Comparison of ENCODE assay signal across 8 mouse cellular contexts in genomic region chr19:53424629-53425028, GRCm38 (mm10). TPM values are rescaled to one million over a fixed set of nuclear protein-coding genes. Genes with fewer than 3 reads are reported as not detected.
DNase-seq lines count a peak whose midpoint lies in the region; ATAC-seq and TF ChIP-seq lines count a peak whose summit lies in the region.

No protein-coding gene starts in this region.

- no peak overlapping the region for H3K4me3 ChIP-seq in embryonic facial prominence, embryonic 10.5 days
- H3K4me3 ChIP-seq in intestine, postnatal 0 days (ENCODE audit: low read depth, low read length): no peak overlapping the region
- H3K4me3 ChIP-seq in lung, embryonic 14.5 days (ENCODE audit: low read depth, low read length): no peak overlapping the region
- H3K4me3 ChIP-seq in stomach, embryonic 15.5 days (replicated peaks): no peak overlapping the region
- H3K4me3 ChIP-seq in forebrain, embryonic 12.5 days (replicated peaks): no peak overlapping the region

- no peak for TF ChIP-seq CTCF in intestine, postnatal 0 days (IDR thresholded peaks at IDR 0.05; ENCODE audit: low read depth)
- no peak for TF ChIP-seq CTCF in lung, embryonic 14.5 days (IDR thresholded peaks at IDR 0.05; ENCODE audit: low read depth)

- 76% methylated on average over 18 of the region's 18 CpGs for WGBS in embryonic facial prominence, embryonic 10.5 days
- 54% methylated on average over 18 of the region's 18 CpGs for WGBS in intestine, postnatal 0 days
- 37% methylated on average over 18 of the region's 18 CpGs for WGBS in lung, embryonic 14.5 days
- WGBS in stomach, embryonic 15.5 days: 49% methylated on average over 18 of the region's 18 CpGs
- 77% methylated on average over 18 of the region's 18 CpGs for WGBS in forebrain, embryonic 12.5 days

- DNase-seq in B cell, adult 2 months: peak; percentile 89 to 92
- DNase-seq in embryonic facial prominence, embryonic 10.5 days (ENCODE audit: low spot score): peak; percentile 25
- DNase-seq in lung, embryonic 14.5 days: peak; percentile 76
- no peak for DNase-seq in layer of hippocampus, postnatal 25 days (ENCODE audit: extremely low spot score in 1 of 2, low spot score in 1 of 2)
- no peak for DNase-seq in ovary, adult 18-20 months (ENCODE audit: low spot score)

- H3K27me3 ChIP-seq in embryonic facial prominence, embryonic 10.5 days (replicated peaks; ENCODE audit: low read depth, poor library complexity, severe bottlenecking): peaks cover 26% of the 10 kb centered on the region; the same call in 1 of the 2 replicates
- no peaks in the 10 kb centered on the region for H3K27me3 ChIP-seq in intestine, postnatal 0 days (replicated peaks; ENCODE audit: control insufficient read depth, insufficient read depth, low read length)
- no peaks in the 10 kb centered on the region for H3K27me3 ChIP-seq in lung, embryonic 14.5 days (ENCODE audit: insufficient read depth, low read length)
- H3K27me3 ChIP-seq in stomach, embryonic 15.5 days (replicated peaks): no peaks in the 10 kb centered on the region
- H3K27me3 ChIP-seq in forebrain, embryonic 12.5 days: 0 out of 2 replicates have a peak, but pooled peaks cover 11% of the 10 kb centered on the region

- H3K4me2 ChIP-seq in intestine, postnatal 0 days (replicated peaks; ENCODE audit: low read depth): peak overlapping the region; percentile 17; the same call in 1 of the 2 replicates
- peak overlapping the region; percentile 29 for H3K4me2 ChIP-seq in lung, embryonic 14.5 days
- H3K4me2 ChIP-seq in stomach, embryonic 15.5 days: peak overlapping the region; percentile 17; the same call in 1 of the 2 replicates
- no peak overlapping the region for H3K4me2 ChIP-seq in forebrain, embryonic 12.5 days

- peaks cover 55% of the 10 kb centered on the region for H3K4me1 ChIP-seq in embryonic facial prominence, embryonic 10.5 days
- peaks cover 13% of the 10 kb centered on the region; the same call in 1 of the 2 replicates for H3K4me1 ChIP-seq in intestine, postnatal 0 days (replicated peaks; ENCODE audit: control insufficient read depth, insufficient read depth, low read length)
- peaks cover 9% of the 10 kb centered on the region; the same call in 1 of the 2 replicates for H3K4me1 ChIP-seq in lung, embryonic 14.5 days (ENCODE audit: insufficient read depth)
- peaks cover 28% of the 10 kb centered on the region for H3K4me1 ChIP-seq in stomach, embryonic 15.5 days
- H3K4me1 ChIP-seq in forebrain, embryonic 12.5 days: peaks cover 9% of the 10 kb centered on the region

- H3K9ac ChIP-seq in intestine, postnatal 0 days (ENCODE audit: low read depth, low read length): no peak overlapping the region; the same call in 1 of the 2 replicates
- H3K9ac ChIP-seq in lung, embryonic 14.5 days: no peak overlapping the region
- H3K9ac ChIP-seq in stomach, embryonic 15.5 days: no peak overlapping the region
- H3K9ac ChIP-seq in forebrain, embryonic 12.5 days: no peak overlapping the region

- no peaks in the 10 kb centered on the region for H3K9me3 ChIP-seq in embryonic facial prominence, embryonic 10.5 days
- no peaks in the 10 kb centered on the region for H3K9me3 ChIP-seq in intestine, postnatal 0 days (ENCODE audit: control insufficient read depth)
- H3K9me3 ChIP-seq in lung, embryonic 14.5 days (ENCODE audit: low read depth, low read length): no peaks in the 10 kb centered on the region
- H3K9me3 ChIP-seq in stomach, embryonic 15.5 days: no peaks in the 10 kb centered on the region
- H3K9me3 ChIP-seq in forebrain, embryonic 12.5 days: no peaks in the 10 kb centered on the region

- no peak for ATAC-seq in intestine, postnatal 0 days
- no peak for ATAC-seq in lung, embryonic 14.5 days (ENCODE audit: insufficient read depth)
- no peak for ATAC-seq in stomach, embryonic 15.5 days (ENCODE audit: insufficient read depth, low FRiP score, low read depth)
- ATAC-seq in forebrain, embryonic 12.5 days (ENCODE audit: low FRiP score): no peak

- 0 out of 2 replicates have a peak overlapping the region, but pooled peaks have one; percentile 25 for H3K27ac ChIP-seq in embryonic facial prominence, embryonic 10.5 days (replicated peaks)
- H3K27ac ChIP-seq in intestine, postnatal 0 days (ENCODE audit: low read depth, low read length): no peak overlapping the region; the same call in 1 of the 2 replicates
- peak overlapping the region; percentile 65; the same call in 1 of the 2 replicates for H3K27ac ChIP-seq in lung, embryonic 14.5 days (ENCODE audit: low read depth)
- peak overlapping the region; percentile 26; the same call in 1 of the 2 replicates for H3K27ac ChIP-seq in stomach, embryonic 15.5 days
- no peak overlapping the region for H3K27ac ChIP-seq in forebrain, embryonic 12.5 days

- no peaks in the 10 kb centered on the region for H3K36me3 ChIP-seq in embryonic facial prominence, embryonic 10.5 days (replicated peaks)
- no peaks in the 10 kb centered on the region for H3K36me3 ChIP-seq in intestine, postnatal 0 days (ENCODE audit: control insufficient read depth, insufficient read depth)
- H3K36me3 ChIP-seq in lung, embryonic 14.5 days (ENCODE audit: insufficient read depth): no peaks in the 10 kb centered on the region
- H3K36me3 ChIP-seq in stomach, embryonic 15.5 days: no peaks in the 10 kb centered on the region
- H3K36me3 ChIP-seq in forebrain, embryonic 12.5 days (replicated peaks): no peaks in the 10 kb centered on the region

RNA-seq across cellular contexts. Expression of gene Smndc1, which starts 34.3 kb away (rescaled TPM):
- 46.7 and 49.1 TPM in 2 replicates for polyA plus RNA-seq in embryonic facial prominence, embryonic 10.5 days (2016; fragmentation: Nextera tagmentation; extraction: Ambion mirVana)
- 36.2 and 36.3 TPM in 2 replicates for polyA plus RNA-seq in intestine, postnatal 0 days (2015; fragmentation: Nextera tagmentation; extraction: Ambion mirVana)
- polyA plus RNA-seq in lung, embryonic 14.5 days (2014; fragmentation: Nextera tagmentation; extraction: Ambion mirVana): 45.8 and 49.4 TPM in 2 replicates
- polyA plus RNA-seq in stomach, embryonic 15.5 days (2015; fragmentation: Nextera tagmentation; extraction: Ambion mirVana): 38.2 TPM in 2 replicates
- 10 to 100 TPM; 36.9 to 39.7 TPM for total RNA-seq in layer of hippocampus, postnatal 25 days (2021)
- polyA plus RNA-seq in forebrain, embryonic 12.5 days (2016; fragmentation: Nextera tagmentation; extraction: Ambion mirVana): 45.4 and 49.6 TPM in 2 replicates

RNA-seq across cellular contexts. Expression of gene Gm10197, which starts 53.1 kb away (rescaled TPM):
- polyA plus RNA-seq in embryonic facial prominence, embryonic 10.5 days (2016; fragmentation: Nextera tagmentation; extraction: Ambion mirVana): 2.0 and 3.6 TPM in 2 replicates
- not detected in 2 replicates for polyA plus RNA-seq in intestine, postnatal 0 days (2015; fragmentation: Nextera tagmentation; extraction: Ambion mirVana)
- polyA plus RNA-seq in lung, embryonic 14.5 days (2014; fragmentation: Nextera tagmentation; extraction: Ambion mirVana): 4.8 and 5.8 TPM in 2 replicates
- polyA plus RNA-seq in stomach, embryonic 15.5 days (2015; fragmentation: Nextera tagmentation; extraction: Ambion mirVana): 2.5 TPM in 1 of 2 replicates, not detected in the other
- not detected for total RNA-seq in layer of hippocampus, postnatal 25 days (2021)
- 1.7 TPM in 1 of 2 replicates, not detected in the other for polyA plus RNA-seq in forebrain, embryonic 12.5 days (2016; fragmentation: Nextera tagmentation; extraction: Ambion mirVana)

Comparison
In these comparisons a context has a peak if more than half of its experiments do, and no peak if none do; other contexts are left out.
1. DNase-seq: peak in B cell, adult 2 months (2 of 2), embryonic facial prominence, embryonic 10.5 days (single experiment) and lung, embryonic 14.5 days (single experiment); none in layer of hippocampus, postnatal 25 days (0 of 2) and ovary, adult 18-20 months (single experiment).
2. H3K27ac ChIP-seq: peak in embryonic facial prominence, embryonic 10.5 days (single experiment), lung, embryonic 14.5 days (single experiment) and stomach, embryonic 15.5 days (single experiment); none in intestine, postnatal 0 days (single experiment) and forebrain, embryonic 12.5 days (single experiment).